Mouse (Mus musculus) 3134 (cell line): Measurements from ENCODE around the gene Arl16.

Source experiments
- DNase-seq: peaks from one replicate; pipeline ENCODE4 v3.0.0-alpha.2; 2011; ENCODE audit warnings: low spot score; ENCODE audit not compliant: insufficient read length; ENCODE audit errors: extremely low read depth

Gene Arl16

DNA sequence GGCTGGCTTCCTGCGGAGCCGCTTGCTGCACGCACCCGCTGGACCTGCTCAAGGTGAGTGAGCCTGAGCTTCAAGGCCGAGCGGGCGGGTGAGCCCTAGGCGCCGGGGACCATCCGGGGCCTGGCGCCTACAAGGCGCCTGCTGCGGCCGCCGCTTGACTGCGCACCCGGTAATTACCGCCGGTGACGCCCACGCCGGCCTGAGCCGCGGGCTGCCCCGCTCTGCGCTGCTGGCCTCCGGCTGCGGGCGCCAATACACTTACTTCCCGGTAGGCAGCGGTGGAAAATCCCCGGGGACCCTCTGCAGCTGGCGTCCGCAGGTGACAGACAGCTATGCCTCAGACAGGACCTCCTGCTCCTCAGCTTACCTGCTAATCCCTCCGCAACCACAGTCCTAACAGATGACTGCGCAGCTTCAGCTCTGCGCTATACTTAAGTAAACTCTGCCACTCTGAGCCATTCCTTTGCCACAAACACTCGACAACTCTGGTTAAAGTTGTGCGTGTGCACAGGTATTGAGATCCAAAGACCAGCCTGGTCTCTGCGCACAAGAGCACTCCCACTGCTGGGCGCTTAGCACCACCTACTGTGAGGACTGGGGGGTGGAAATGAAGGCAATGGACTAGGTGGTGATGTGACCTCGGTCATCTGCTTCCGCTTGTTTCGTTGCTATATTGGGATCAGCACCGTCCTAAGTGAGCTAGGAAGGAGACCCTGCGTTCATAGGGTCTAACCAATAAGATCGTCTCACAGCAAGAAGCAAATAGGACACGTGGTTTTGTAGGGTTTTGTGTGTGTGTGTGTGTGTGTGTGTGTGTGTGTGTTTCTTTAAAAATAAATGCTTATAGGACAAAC is 24.8 kb upstream of the Arl16 start:
- no peak for DNase-seq

DNA sequence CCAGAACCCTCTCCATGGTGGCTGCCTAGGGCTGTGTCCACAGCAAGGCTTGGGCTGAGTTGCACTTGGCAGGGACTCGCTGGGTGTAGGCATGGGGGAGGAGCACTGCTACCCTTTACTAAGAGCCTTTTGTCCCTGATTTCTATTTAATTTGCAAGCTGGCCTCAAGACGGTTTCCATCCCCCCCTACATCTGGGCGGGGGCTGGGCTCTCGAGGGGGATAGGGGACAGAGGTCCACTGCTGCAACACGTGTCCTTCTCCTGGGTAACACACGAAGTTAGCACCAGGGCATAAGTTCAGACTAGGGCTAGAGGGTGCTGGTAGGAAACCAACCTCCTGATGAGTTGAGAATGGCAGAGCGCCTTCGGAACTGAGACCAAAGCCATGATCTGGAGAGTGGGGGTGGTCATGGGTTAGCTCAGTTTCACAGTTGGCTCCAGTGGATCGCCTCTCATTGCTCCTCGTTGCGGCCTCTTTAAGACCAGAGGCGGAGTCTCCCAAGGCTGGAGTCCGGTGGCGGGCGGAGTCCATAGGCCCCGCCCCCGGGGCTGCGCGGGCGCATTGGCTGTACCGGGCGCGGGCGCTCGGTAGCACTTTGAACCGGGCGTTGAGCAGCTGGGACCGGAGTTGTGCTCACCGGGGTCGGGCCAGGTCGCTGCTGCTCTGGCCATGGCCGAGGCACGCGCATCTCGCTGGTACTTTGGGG is 24.1 kb upstream of the Arl16 start, which contains the start of gene Slc25a10:
Gene Slc25a10, plus strand, starts transcription at position 524 of the 707 bp plus-strand sequence.
- DNase-seq = peak; percentile 93

- no peak for DNase-seq
Observed at GRCm38 (mm10) chr11:120490291-120491046, 23.1 kb upstream of the Arl16 start.

- DNase-seq = peak; percentile 54
Observed at GRCm38 (mm10) chr11:120489054-120489761, 21.8 kb upstream of the Arl16 start.

DNA sequence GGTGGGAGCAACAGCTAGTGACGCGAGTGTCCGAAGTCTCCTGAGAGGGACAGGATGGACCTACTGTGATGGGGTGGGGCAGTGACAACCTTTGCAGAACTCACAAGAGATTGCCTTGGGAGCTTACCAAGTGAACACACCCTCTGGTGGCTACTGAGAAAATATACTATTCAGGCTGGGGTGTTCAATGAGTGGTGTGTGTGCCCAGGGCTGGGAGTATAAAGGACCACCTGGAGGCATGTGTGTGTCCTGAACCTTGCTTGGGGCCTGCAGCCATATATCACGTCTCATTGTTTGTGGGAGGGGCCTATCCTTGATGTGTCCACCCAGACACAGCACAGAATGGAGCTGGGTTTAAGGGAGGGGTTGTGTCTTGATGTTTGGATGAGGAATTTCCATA is 21.1 kb upstream of the Arl16 start:
- DNase-seq = no peak

DNA sequence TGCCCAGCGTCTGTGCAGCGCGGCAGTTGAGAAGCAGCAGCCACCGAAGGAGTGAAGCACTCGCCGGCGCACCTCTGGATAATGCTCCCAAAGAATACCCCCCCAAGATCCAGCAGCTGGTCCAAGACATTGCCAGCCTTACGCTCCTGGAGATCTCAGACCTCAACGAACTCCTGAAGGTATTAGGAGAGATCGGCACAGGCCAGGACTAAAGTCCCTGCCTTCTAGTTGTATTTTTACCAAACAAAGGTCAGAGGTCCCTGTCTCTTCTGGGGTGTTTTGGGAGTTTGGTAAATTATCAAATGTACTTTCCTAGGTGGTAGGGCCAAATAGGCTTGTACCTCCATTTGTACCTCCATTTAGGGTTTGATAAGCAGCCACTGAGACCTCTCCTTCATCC is 17.8 kb upstream of the Arl16 start:
- DNase-seq = no peak

DNA sequence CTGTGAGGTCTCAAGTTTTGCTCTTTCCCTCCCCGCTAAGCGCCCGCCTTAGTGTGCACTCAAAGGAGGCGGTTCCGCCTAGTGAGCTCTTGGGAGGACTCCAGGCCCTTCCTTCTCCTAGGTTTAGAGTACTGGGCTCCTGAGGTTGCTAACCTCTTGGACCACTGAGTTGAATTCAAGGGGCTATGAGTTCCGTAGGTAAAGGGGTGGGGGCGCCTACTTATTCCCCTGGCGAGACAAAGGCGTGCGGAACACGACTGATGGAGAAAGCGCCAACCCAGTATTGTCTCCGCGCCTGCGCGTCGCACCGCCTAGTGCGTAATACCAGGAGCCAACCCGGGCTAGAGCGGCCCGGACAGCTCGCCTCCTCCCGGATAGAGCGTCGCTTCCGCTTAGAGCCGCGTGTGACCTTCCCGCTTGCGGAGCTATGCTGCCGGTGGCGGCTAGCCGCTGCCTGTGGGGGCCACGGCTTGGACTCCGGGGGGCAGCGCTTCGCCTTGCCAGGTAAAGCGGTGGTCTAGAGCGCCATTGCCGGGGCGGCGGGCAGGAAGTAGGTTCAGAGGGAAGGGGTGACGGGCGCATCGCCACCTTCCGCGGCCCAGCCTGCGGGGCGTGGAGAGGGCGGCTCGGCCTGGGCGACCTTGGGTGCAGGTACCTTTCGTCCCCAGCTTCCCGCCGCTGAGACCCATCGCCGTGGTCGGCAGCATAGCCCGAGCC is 17.0 kb upstream of the Arl16 start, which contains the start of gene Mrpl12:
Gene Mrpl12, plus strand, starts transcription at position 349 of the 717 bp plus-strand sequence.
- DNase-seq = peak; percentile 92

- no peak for DNase-seq
Observed at GRCm38 (mm10) chr11:120483448-120483934, 16.1 kb upstream of the Arl16 start.

DNA sequence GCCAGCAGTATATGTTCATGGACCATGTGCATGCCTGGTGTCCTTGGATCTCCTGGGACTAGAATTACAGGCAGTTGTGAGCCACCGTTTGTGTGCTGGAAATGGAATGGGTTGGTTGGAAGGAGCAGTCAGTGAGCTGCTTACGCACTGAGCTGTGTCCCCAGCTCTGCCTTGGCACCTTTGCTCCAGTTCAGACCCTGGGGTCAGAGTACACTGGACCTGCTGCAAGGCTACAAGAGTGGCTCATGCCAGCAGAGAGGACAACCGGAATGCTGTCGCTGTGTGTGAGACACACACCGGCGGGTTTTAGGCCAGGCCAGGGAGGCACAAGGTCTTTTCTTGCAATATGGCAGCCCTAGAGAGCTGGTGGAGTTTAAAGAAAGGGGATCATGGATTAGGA is 4.6 kb upstream of the Arl16 start:
- no peak for DNase-seq

DNA sequence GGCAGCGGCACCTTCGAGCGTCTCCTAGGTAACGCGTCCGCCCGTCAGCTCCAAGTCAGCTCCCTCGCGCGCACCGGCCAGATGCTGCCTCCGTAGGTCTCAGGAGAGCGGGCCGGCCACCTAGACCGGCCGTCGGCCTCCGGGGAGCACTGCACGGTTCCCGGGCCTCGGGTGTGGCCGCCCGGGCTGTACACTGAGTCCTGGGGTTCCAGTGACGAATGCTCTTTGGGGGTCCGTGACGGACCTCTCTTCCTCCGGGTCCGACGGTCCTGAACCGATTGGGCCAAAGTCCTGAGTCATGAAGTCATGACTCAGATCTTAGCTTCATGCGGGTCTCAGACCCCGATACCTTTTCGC is 307 bp upstream of the Arl16 start:
- DNase-seq = no peak

GRCm38 (mm10) chr11:120465521-120465920 is 1.9 kb downstream of the Arl16 start:
- peak; percentile 72 for DNase-seq

DNA sequence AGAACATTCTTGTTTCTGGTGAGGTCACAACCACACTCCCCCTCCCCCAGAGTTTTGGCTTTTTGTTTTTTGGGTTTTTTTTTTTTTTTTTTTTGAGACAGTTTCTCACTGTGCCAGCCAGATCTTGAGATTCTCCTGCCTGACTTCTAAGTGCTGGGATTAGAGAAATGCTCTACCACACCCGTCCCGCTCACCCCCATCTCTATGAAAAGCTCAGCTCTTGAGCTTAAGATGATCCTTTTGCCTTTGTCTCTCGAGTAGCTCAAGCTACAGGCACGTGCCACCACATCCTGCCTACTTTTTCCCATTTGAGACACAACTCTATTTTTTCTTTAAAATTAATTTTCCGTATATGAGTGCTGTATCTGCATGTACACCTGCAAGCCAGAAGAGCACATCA is 3.0 kb downstream of the Arl16 start:
- no peak for DNase-seq

- DNase-seq = no peak
Observed at GRCm38 (mm10) chr11:120463536-120463935, 3.9 kb downstream of the Arl16 start.

GRCm38 (mm10) chr11:120458847-120459597 is 8.4 kb downstream of the Arl16 start:
- DNase-seq = no peak

DNA sequence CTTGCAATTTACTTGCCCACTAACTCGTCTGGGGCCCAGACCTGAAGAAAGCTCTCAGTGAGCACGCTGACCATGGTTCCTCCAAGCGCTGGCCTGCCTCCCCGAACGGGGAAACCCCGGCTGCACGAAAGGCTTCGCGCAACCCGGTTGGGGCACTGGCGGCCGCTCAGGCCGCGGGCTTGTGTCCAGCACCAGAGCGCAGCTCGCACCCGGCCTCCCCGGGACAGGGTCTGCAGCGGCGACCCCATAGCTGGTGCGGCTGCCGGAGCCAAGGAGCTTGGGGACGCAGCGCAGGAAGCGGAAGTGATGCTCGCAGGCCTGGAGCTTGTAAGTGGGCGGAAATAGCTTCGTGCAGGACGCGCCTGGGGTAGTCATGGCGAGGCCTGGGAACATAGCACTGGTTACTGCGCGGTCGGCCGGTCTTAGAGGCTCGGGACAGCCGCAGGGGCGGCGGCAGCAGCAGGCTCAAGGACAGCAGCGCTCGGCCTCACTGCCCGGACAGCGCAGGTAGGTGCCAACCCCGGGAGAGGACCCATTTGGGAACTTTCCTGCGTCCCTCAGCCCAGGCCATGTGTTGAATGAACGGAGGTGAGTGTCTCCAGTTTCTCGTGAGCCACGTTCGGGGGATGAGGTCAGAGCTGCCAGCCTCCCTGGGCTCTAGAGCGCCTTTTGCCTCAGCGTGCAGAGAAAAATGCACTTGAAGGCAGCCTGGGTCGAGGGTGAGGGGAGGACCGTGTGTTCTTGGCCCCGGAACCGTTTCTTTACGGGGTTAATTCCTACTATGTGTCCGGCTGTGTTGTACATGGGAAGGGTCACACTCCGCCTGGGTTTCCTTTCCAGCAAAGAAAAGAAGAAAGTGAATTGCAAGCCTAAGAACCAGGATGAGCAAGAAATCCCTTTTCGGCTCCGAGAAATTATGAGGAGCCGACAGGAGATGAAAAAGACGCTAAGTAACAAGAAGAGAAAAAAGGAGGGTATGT is 9.3 kb downstream of the Arl16 start, which contains the start of the genes Oxld1 and Ccdc137:
Gene Oxld1, minus strand, starts transcription at position 297 of the 980 bp plus-strand sequence.
Gene Ccdc137, plus strand, starts transcription at position 344 of the 980 bp plus-strand sequence.
- DNase-seq = peak; percentile 91

DNA sequence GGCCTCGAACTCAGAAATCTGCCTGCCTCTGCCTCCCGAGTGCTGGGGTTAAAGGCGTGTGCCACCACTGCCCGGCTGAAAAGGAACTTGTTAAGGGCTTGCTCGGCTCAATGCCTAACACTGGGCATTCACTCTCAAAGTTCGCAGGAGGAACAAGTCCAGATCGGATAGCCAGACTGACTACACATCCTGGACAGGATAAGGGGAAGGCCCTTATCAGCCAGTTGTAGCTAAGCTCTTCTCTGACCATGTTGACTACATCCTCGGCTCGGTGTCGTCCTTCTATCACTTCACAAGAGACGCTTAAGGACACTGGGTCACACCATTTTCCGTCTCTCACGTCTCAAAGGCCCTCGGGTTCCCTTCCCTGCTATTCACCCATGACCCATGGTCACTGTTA is 10.0 kb downstream of the Arl16 start:
- DNase-seq = no peak

DNA sequence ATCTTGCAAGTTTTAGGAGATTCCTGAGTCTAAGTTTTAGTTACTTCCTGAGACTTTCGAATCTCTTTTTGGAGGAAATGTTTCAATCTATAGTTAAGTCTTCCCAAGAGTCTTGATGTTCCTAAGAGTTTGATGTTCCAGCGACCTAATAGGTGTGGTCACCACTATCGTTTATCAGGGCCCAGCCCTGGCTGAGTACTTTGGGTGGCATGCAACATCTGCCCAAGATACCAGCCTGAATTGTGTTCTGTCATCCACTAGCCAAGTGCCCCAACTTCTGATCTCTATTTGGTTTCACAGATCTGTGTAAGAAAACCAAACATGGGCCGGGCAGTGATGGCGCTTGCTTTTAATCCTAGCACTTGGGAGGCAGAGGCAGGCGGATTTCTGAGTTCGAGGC is 12.0 kb downstream of the Arl16 start:
- no peak for DNase-seq

DNA sequence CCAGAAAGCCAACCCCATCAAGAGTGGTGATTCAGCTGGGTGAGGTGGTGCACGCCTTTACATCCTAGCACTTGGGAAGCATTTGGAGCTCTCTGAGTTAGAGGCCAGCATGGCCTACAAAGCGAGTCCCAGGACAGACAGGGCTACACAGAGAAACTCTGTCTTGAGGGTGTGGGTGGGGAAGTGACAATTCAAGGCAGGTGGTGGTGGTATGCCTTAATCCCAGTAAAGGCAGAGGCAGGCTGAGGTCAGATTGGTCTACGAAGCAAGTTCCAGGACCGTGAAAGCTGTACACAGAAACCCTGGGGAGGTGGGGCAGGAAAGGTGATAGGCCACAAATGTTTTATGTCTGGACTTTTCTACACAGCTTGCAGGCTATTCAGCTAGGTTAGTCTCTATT is 12.4 kb downstream of the Arl16 start:
- no peak for DNase-seq
